Mouse (Mus musculus) embryonic fibroblast, embryonic 13.5 days (primary cell): ENCODE measurements around the gene Tmbim7.
A peak's percentile ranks its signal among the peaks of the same experiment; 100 is the strongest.

ENCODE experiments used
- CTCF ChIP-seq: IDR thresholded peaks from 2 replicates; pipeline ENCODE4 v1.5.1; 2011; ENCODE audit warnings: mild to moderate bottlenecking, control low read depth, low read length, moderate library complexity, borderline replicate concordance; ENCODE audit not compliant: insufficient read depth
- POLR2A ChIP-seq: IDR thresholded peaks from 2 replicates; pipeline ENCODE4 v1.6.1; 2011; ENCODE audit warnings: low read depth, mild to moderate bottlenecking, control low read depth, low read length, moderate library complexity

GRCm38 (mm10) chr5:3647708-3648121, 3.3 kb upstream of the Tmbim7 start:
- TF ChIP-seq CTCF: no peak
- TF ChIP-seq POLR2A: peak; percentile 48
